Mouse (Mus musculus) natural killer cell, adult 2 months (primary cell): ENCODE results near the gene Sept6.

Experiments used
- DNase-seq, 2 experiments: peaks; one replicate each; pipeline ENCODE4 v3.0.0; 2022; ENCODE audit warnings: low spot score in 2 of 2

Gene Sept6

GRCm38 (mm10) chrX:36971156-36971555 lies 20.4 kb downstream of the Sept6 start:
- DNase-seq: no peak

DNA sequence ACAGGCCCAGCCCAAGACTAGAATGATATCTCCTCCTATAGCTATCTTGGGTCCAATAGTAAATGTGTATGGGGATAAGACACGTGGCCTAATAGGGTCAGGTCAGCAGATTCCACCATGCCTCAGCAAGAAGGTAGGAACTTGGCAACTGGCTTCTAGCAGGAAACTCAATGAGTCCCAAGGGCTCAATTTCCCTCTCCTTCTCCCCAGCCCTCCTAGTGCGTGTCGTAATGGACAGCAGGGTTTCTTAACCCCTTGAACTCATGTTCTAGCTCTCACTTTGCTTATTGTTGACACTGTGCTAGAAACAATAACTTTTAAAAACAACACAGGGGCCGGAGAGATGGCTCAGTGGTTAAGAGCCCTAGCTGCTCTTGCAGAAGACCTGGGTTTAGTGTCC lies 22.1 kb downstream of the Sept6 start:
- no peak for DNase-seq

GRCm38 (mm10) chrX:36956674-36957073 lies 34.9 kb downstream of the Sept6 start:
- no peak for DNase-seq

DNA sequence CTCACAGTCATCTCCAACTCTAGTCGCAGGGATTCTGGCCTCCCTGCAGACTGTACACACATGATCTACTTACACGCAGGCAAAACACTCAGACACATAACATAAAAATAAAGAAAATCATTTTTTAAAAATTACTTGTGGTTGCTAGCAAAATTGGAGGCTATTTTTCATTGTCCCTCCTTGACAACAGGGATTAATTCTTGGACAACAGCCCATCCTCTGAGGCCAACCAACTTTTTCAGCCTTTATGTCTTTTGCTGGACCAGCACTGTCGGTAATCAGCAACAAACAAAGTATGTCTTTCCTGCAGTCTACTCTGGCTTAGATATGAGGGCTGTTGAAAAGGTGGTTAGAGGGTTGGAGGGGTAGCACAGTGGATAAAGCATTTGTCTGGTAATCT lies 50.5 kb downstream of the Sept6 start:
- no peak for DNase-seq

DNA sequence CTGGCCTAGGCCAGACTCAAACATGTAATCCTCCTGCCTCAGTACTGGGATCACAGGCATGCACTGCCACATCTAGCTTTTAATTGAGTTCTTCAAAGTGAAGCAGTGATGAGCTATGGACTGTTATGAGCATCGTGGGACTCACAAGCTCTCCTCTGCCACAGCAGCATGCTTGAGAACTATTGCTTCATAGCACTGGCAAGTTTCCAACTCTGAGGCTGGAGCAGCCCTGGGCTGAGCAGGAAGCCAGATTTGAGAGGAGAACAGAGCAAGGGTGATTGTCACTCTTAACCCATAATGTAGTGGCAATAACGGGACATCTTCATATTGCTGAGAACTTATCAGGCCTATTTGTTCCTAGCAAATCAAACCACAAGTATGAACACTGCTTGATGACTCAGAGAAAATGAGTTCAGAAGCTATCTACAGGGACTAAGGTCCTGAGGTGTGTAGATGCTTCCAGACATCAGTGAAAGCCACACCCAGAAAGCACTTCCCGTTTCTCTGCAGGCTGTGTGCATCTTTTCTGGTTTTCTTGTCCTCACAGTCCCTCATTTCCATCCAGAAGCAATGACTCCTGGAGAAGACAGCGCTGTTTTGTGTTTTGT lies 51.7 kb downstream of the Sept6 start:
- DNase-seq: no peak

- DNase-seq: no peak
Observed at GRCm38 (mm10) chrX:36935326-36935966, 56.1 kb downstream of the Sept6 start.

DNA sequence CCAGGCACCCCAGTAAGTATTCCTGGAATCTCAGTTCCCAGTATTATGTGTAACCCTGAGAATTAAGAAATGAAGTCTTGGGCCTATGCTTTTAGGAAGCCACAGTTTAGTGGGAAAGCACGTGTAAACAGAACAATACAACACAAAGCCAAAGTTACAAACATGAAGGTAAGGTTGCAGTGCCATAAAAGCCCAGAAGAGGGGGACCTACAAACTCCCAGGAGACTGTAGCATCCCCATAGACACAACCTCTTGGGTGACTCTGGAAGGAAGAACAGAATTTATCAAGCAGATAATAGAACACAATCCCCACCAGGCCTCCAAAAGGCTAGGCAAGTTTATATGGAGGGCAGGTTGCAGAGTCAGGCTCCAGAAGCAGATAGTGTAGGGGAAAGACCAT lies 61.0 kb downstream of the Sept6 start:
- DNase-seq: peak in 1 of 2 experiments; percentile 0

DNA sequence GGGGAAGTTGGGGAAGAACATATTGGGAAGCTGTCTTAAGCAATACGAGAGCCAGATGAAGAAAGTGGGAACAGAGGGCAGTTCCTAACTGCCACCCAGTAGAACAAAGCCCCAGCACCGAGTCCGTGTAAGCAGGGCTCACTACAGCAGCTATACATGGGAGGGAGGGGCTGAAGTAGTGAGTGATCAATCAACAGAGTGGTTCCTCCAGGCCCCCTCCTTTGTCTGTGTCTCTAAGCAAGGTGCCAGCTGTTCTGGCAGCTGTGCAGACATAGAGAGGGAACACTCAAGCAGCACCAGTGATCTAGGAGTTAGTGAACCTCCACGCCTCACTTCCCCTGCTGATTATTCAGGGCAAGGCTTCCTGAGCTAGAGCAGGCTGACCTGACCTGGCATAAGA lies 61.9 kb downstream of the Sept6 start:
- DNase-seq: no peak

GRCm38 (mm10) chrX:36928791-36929190 lies 62.8 kb downstream of the Sept6 start:
- DNase-seq: no peak

DNA sequence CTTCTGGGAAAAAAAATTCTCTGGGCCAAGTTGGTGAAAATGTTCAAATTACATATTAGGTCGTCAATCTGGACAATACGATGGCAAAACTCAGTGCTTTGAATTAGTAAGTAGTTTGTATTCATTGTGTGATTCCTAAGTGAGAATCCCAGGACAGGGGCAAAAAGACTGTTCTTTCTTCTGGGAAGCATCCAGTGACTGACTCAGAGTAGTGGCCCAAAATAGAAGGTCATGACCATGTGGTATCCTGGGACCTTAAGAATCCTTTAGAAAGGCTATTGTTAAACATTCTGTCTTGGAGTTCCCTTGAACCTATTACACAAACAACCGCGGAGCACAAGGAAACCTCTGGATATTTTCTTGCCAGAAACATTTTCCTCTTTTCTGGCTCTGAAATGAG lies 70.2 kb downstream of the Sept6 start:
- DNase-seq: no peak

GRCm38 (mm10) chrX:36917749-36918148 lies 73.8 kb downstream of the Sept6 start:
- no peak for DNase-seq

GRCm38 (mm10) chrX:36911343-36911742 lies 80.3 kb downstream of the Sept6 start:
- DNase-seq: peak; percentile 27 to 38

DNA sequence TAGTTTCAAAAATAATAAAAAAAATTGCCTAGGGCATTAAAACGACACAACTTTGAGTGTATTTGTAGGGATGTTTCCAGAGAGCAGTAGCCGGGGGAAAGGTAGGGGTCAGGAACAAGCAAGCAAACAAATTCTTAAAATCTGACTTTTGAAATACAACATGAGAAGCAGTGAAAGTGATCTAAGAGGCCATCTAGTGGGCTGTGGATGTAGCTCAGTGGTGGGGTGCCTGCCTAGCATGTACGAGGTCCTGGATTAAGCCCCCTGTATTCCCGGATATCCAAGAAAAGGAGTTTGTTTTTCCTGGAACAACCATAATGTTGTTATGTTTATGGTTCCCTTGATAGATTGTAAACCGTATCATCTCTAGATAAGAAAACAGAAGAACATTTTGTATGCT lies 85.1 kb downstream of the Sept6 start:
- no peak for DNase-seq

DNA sequence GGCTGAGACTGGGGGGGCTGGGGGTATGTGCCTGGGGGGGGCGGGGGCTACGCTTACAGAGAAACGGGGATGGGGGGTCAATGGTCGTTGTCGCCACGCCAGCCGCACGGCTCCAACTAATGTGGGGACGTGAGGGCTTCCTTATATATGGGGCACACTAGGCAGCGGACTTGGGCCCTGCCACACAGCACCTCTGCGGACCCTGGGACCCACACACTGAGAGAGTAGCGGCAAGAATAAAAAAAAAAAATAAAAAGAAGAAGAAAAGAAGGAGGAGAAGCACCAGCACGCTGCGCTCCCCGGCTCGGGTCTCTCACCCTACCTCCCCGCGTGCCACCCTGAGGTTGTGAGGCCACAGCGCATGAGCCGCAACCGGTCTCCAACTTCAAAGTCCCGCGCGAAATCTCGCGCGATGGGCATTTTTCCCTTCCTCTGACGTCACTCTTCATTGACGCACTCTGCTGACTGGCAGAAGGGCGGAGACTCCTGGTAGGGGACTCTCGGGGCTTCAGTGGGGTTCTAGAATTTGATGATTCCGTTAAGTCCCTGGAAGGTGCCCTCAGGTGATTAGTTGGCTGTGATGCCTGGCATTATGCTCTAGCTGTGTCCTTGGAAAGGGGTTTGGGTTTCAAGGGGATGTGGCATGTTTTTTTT lies 88.4 kb downstream of the Sept6 start:
- peak; percentile 92 for DNase-seq

DNA sequence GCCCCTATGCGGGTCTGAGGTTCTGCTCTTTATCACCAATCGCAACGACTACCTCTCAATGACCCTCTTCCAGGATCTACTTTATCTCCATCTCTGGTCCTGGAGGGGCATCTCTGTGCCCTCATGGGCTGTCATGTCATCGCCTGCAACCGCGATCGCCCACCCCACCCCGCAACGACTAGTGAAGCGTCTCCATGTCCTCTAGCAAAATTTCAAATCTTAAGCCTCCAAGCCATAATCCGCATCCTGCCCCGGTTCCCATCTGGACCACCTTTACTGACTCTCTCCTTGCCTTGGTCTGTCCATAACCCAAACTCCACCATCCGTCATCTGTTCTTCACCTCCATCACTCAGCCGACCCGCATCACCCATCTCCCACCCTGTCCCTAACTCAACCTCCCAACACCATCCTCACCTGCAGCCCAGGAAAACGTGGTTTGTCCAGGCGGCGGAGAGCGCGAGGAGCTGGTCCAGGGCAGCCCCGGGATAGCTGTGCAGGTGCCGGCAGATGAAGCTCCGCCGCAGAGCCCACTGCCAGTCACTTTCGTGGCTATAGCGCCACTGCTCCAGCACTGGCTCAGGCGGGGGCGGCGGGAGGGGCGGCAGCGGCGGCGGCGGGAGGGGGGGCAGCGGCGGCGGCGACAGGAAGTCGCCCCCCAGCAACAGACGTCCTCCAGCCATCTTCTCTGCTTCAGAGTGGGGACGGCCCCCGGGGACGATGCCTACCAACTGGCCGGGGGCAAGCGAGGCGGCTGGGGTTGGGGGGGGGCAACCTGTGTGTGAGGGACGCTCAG lies 89.1 kb downstream of the Sept6 start, which contains the start of gene Nkrf:
TSS of gene Nkrf (minus strand) at position 579 of the 794 bp plus-strand sequence.
- peak; percentile 12 to 26 for DNase-seq

DNA sequence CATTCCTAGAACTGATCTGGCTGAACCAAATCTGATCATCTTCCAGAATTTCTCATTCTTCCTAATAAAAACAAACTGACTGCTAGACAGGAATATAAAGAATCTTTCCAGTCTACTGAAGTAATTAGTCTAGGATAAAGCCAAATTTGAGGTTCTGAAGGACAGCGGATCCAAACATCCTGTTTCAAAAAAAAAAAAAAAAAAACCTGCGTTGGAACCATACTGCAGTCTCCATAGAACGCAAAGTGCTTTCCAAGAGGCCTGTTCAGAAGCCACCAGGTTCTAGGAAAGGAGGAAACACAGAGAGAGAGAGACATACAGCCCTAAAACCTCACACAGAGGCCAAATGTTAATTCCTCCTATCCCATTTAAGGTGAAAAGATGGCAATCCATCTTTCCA lies 89.9 kb downstream of the Sept6 start:
- DNase-seq: no peak

GRCm38 (mm10) chrX:36898931-36899330 lies 92.7 kb downstream of the Sept6 start:
- DNase-seq: peak; percentile 28 to 35

DNA sequence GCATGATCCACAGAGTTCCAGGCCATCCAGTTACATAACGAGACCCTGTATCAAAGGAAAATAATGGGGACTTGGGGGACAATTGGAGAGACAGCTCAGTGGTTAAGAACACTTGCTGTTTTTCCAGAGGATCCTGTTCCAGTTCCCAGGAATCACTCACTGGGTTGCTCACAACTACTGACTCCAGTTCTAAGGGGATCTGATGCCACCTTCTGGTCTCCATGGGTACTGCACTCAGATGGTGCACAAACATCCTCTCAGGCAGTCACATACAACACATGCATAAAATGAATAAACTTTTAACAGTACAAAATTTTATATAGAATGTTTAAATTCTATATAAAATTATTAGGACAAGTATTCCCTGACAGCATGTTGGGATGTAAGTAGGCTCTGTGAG lies 106.9 kb downstream of the Sept6 start:
- peak in 1 of 2 experiments; percentile 36 for DNase-seq

DNA sequence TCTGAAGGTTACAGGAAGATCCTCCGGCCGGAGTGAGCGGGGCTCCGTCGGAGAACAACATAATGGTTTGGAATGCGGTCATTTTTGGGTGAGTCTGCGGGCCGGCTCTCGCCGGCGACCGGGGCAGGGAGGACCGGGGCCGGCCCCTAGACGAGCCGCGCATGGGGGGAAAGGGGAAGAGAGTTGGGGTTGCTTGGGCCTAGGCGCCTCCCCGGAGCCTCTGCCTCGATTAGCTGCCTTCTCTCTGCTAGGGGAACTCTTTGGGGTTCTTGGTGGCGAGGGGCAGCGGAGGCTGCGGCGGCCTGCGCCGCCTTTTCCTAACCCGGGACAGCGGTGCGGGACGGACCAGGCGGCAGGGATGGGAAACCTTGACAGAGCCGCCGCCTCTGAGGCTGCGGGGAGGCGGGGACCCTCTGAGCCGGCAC lies 116.9 kb downstream of the Sept6 start:
- peak in 1 of 2 experiments; percentile 3 for DNase-seq

DNA sequence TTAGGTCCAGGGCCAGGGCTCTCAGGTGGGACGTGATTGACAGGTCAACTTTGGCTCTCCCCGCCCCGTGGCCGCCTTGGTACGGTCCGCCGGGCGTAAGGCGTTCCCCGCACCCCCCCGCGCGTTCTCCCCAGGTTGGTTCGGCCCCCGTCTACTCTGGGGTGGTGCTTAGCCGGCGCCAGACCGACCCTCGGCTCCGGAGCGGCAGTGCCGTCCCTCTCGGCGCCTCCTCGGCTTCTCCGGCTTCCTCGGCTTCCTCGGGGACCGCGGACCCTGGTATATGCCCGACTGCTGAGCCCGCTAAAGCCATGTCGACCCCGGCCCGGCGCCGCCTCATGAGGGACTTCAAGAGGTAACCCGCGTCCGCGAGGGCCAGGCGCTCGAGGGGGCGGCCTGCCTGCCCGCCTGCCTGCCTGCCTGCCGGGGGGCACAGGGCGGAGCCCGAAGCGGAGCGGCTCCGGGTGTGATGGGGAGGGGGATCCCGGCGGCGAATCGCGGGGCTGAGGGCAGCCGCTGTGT lies 117.4 kb downstream of the Sept6 start:
- DNase-seq: peak; percentile 82 to 89

- no peak for DNase-seq
Observed at GRCm38 (mm10) chrX:36873765-36874164, 117.8 kb downstream of the Sept6 start, which contains the start of the genes Ube2a and C330007P06Rik. Gene Ube2a (plus strand): TSS chrX:36873900. Gene C330007P06Rik (minus strand): TSS chrX:36874111.

DNA sequence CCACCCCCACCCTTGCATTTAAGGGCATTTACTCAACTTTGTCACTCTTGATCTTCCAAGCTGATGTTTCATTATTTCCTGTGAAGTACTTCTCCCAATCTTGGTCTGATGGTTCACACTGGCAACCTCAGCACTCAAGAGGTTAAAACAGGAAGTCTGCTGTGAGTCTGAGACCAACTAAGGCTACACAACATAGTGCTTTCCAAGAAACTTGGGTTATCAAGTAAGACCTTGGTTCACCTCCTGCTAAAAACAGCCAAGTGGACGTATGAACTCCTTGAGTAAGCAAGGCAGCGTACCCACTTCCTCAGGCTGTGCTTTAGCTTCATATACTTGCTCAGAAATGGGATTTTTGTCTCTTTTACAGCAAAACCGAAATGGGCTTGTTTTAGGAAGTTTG lies 121.2 kb downstream of the Sept6 start:
- no peak for DNase-seq
